Mouse (Mus musculus) CH12.LX (cell line): ENCODE results near the gene Srgap2.

Experiments used
- CTCF ChIP-seq, 2 experiments: IDR thresholded peaks in 1 of 2; conservative IDR thresholded peaks in 1 of 2; 2 replicates each; pipeline ENCODE4 v1.5.1; 2011 to 2012; ENCODE audit warnings: low read depth in 2 of 2, low read length in 2 of 2, improper control_type of control experiment in 1 of 2, inconsistent platforms in 1 of 2, mild to moderate bottlenecking in 1 of 2, moderate library complexity in 1 of 2
- ETS1 ChIP-seq: conservative IDR thresholded peaks from 2 replicates; pipeline ENCODE4 v1.6.1; 2012; ENCODE audit warnings: low read depth, mild to moderate bottlenecking, inconsistent platforms, low read length, improper control_type of control experiment, moderate library complexity
- TBP ChIP-seq: conservative IDR thresholded peaks from 2 replicates; pipeline ENCODE4 v1.6.1; 2011; ENCODE audit warnings: low read depth, low read length, improper control_type of control experiment

DNA sequence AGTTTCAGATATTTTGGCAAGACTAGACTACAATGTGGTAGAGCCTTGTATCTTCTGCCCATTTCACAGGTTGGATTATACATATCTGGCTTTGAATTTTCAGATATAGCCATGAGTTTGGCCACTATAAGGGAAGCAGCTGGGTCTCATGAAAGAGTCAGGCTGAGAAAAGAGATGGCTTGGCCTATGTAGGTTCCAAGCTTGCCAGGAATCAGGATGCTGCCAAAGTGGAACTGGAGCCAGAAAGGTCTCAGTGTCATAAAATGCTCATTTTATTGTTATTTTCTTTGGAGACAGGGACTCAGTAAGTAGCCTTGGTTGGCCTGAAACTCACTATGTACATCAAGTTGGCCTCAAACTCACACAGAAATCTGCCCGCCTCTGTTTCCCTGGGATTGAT, 200.0 kb downstream of the Srgap2 start:
- no peak for TF ChIP-seq ETS1
- no peak for TF ChIP-seq TBP
- no peak for TF ChIP-seq CTCF (conservative IDR thresholded peaks at IDR 0.05 in 1 of 2, IDR thresholded peaks at IDR 0.05 in 1 of 2; ENCODE audit: low read depth in 2 of 2, low read length in 2 of 2)
